Mouse (Mus musculus) stomach, postnatal 0 days (tissue): ENCODE measurements at regions not wholly inside any gene's neighbourhood (a gene's known extent, or its start where the extent isn't known, plus 50 kb on each side); places are given as distances from the start of the nearest gene placed in this dataset.

Experiments
- ATAC-seq: fragments of 200-750 bp; cut with Nextera tagmentation; 2 replicates; pipeline ENCODE4 v1.8.0; 2017; ENCODE audit not compliant: low FRiP score, low TSS enrichment
- DNase-seq: peaks from one replicate; pipeline ENCODE4 v3.0.0-alpha.2; 2016; ENCODE audit warnings: low spot score
- H3K27ac ChIP-seq: fragments of 300-500 bp; sonication (generic); replicated peaks from 2 replicates; pipeline ENCODE4 v1.5.1; 2014; ENCODE audit warnings: mild to moderate bottlenecking, control low read depth
- H3K27me3 ChIP-seq: fragments of 300-500 bp; sonication (generic); 2 replicates; pipeline ENCODE4 v1.6.1; 2014; ENCODE audit warnings: low read length; ENCODE audit not compliant: control insufficient read depth, insufficient read depth
- H3K36me3 ChIP-seq: fragments of 300-500 bp; sonication (generic); 2 replicates; pipeline ENCODE4 v1.6.1; 2014; ENCODE audit warnings: low read length, mixed read lengths; ENCODE audit not compliant: control insufficient read depth, insufficient read depth
- H3K4me1 ChIP-seq: fragments of 300-500 bp; sonication (generic); replicated peaks from 2 replicates; pipeline ENCODE4 v1.6.1; 2014; ENCODE audit warnings: antibody characterized with exemption; ENCODE audit not compliant: control insufficient read depth, insufficient read depth
- H3K4me2 ChIP-seq: fragments of 300-500 bp; sonication (generic); replicated peaks from 2 replicates; pipeline ENCODE4 v1.6.1; 2014; ENCODE audit warnings: low read depth, mild to moderate bottlenecking, control low read depth, moderate library complexity
- H3K4me3 ChIP-seq: fragments of 300-500 bp; sonication (generic); 2 replicates; pipeline ENCODE4 v1.5.1; 2014; ENCODE audit warnings: low read depth, low read length, control low read depth
- H3K9ac ChIP-seq: fragments of 300-500 bp; sonication (generic); 2 replicates; pipeline ENCODE4 v1.6.1; 2014; ENCODE audit warnings: mild to moderate bottlenecking, low read length, control low read depth, mixed read lengths
- H3K9me3 ChIP-seq: fragments of 300-500 bp; sonication (generic); 2 replicates; pipeline ENCODE4 v1.6.1; 2016; ENCODE audit warnings: low read length; ENCODE audit not compliant: control insufficient read depth
- CTCF ChIP-seq: IDR thresholded peaks from 2 replicates; pipeline ENCODE4 v1.5.1; 2016; ENCODE audit warnings: antibody characterized with exemption, low read depth, mild to moderate bottlenecking, moderate library complexity
- EP300 ChIP-seq: optimal IDR thresholded peaks from 2 replicates; pipeline ENCODE3; 2016; ENCODE audit warnings: antibody characterized with exemption
- whole genome bisulfite sequencing: fragments of 180-500 bp; shearing (Covaris S2); extraction: QIAGEN DNeasy Blood & Tissue Kit; methylation state at CpG from one replicate; pipeline ENCODE4 v1.1.7; 2014; 5-methylcytosine and 5-hydroxymethylcytosine counted together

DNA sequence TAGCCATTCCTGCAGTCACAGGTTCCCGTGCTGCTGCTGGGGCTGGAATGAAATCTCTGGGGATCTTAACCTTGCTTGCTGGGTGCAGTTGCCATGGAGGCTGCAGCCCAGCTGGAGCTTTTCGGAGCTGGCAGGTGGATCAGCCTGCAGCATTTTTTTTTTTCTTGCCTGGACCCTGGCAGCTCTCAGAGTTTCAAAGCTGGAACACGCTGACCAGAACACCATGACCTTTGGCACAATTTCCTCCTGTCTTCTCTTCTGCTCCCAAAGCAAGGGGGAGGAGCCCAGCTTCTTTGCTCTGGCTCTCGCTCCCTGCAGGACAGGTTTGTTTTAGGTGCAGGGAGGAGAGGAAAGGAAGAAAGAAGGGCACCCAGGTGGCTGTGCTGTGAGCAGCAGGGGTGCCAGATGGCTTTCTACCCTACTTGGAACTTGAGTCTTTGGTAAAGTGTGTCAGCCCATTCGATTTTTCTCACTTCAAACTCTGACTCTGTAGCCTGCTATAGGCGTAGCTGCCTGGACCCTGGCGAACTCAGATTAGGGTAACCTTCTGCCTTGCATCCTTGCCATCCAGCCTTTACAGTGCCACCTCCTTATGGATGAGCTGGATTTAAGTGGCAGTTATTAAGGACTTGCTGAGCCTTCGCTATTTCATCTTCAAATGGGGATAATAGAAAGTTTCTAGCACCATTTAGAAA, 1372.6 kb upstream of the A1bg start:
- Histone ChIP-seq H3K4me1 (no peaks in the 10 kb centered on the region; the same call in 1 of the 2 replicates), H3K4me2 (peak overlapping the region; percentile 34), H3K36me3 (no peaks in the 10 kb centered on the region), H3K4me3 (no peak overlapping the region), H3K9me3 (no peaks in the 10 kb centered on the region), H3K27me3 (no peaks in the 10 kb centered on the region), H3K9ac (peak overlapping the region; percentile 23; the same call in 1 of the 2 replicates), H3K27ac (peak overlapping the region; percentile 79)
- DNase-seq (peak; percentile 64), ATAC-seq (peak; percentile 80)
- 33% methylated on average over 8 of the region's 8 CpGs for WGBS
- TF ChIP-seq EP300: no peak
- TF ChIP-seq CTCF: peak; percentile 23

DNA sequence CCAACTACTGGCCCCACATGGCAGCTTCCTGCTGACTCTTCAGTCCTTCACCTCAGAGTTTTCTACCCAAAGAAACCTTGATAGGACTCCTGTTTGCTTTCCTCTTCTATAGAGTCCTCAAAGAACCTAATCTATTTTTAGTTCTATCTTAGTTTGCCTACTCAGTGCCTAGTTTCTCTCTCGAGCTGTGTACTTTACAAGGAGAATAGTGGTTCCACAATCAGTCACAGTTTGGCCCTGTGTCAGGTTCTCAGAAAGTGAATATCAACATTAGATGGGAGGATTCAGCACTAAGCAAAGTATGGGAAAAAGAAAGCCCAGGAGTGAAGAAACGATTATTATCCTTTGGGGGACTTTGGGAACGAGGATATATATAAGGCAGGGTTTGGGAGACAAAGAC, 1372.0 kb upstream of the A1bg start:
- ATAC-seq: peak; percentile 68

DNA sequence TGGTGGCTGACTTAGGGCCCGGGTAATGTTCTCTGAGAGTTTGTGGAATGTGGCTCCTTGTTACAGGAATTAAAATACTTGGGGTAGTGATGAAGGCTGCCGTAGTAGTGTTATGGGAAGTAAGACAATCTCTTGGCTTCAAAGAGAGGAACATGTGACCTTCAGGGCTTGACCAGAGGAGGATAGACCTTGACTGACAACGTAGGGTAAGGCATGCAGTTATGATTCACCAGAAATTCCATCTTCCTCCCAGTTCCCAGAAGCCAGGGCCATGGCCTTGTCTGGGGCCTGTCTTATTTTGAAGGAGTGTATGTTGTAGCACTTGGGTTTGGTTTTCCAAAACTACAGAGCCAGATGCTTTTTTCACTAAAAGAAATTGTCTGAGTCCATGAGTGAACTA, 1370.1 kb upstream of the A1bg start:
- 84% methylated on average over 3 of the region's 3 CpGs for WGBS
- H3K9ac ChIP-seq: no peak overlapping the region
- H3K4me1 ChIP-seq: no peaks in the 10 kb centered on the region; the same call in 1 of the 2 replicates
- H3K36me3 ChIP-seq: no peaks in the 10 kb centered on the region
- no peaks in the 10 kb centered on the region for H3K27me3 ChIP-seq
- ATAC-seq: no peak
- no peaks in the 10 kb centered on the region for H3K9me3 ChIP-seq
- H3K4me3 ChIP-seq: no peak overlapping the region
- TF ChIP-seq EP300 (no peak), CTCF (no peak)
- H3K27ac ChIP-seq: no peak overlapping the region
- DNase-seq: no peak
- H3K4me2 ChIP-seq: no peak overlapping the region

More for the DNA sequence above, 1372.0 kb upstream of the A1bg start:
- TF ChIP-seq CTCF (no peak), EP300 (no peak)
- peak overlapping the region; percentile 79 for H3K27ac ChIP-seq
- 6% methylated on average over 3 of the region's 3 CpGs for WGBS
- DNase-seq: peak; percentile 27
- no peaks in the 10 kb centered on the region; the same call in 1 of the 2 replicates for H3K4me1 ChIP-seq
- no peaks in the 10 kb centered on the region for H3K27me3 ChIP-seq
- H3K4me2 ChIP-seq: peak overlapping the region; percentile 34
- H3K36me3 ChIP-seq: no peaks in the 10 kb centered on the region
- no peaks in the 10 kb centered on the region for H3K9me3 ChIP-seq
- H3K4me3 ChIP-seq: no peak overlapping the region
- peak overlapping the region; percentile 23; the same call in 1 of the 2 replicates for H3K9ac ChIP-seq

DNA sequence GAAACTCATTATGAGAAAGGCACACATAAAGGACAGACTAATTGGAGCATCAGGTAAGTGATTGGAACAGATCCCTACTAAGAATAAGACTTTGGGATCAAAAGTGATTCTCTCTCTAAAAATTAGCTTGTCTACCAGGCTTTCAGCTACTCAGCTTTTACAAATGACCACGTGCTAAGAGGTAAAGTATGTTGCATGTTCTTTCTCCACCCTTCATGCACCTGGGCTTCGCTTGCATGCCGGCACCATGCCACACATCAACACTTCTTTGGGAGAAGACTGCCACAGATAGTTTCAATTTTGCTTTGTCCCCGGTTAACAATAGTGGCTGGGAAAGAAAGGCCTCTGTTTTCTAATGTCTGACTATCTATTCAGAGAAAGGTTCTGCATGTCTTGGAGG, 1367.9 kb upstream of the A1bg start:
- TF ChIP-seq EP300 (no peak), CTCF (no peak)
- no peak overlapping the region for H3K4me2 ChIP-seq
- no peak overlapping the region for H3K4me3 ChIP-seq
- H3K4me1 ChIP-seq: no peaks in the 10 kb centered on the region; the same call in 1 of the 2 replicates
- H3K9me3 ChIP-seq: no peaks in the 10 kb centered on the region
- DNase-seq (no peak), ATAC-seq (no peak)
- H3K36me3 ChIP-seq: no peaks in the 10 kb centered on the region
- no peak overlapping the region for H3K9ac ChIP-seq
- WGBS: 84% methylated on average over 4 of the region's 4 CpGs
- H3K27me3 ChIP-seq: no peaks in the 10 kb centered on the region
- no peak overlapping the region for H3K27ac ChIP-seq

DNA sequence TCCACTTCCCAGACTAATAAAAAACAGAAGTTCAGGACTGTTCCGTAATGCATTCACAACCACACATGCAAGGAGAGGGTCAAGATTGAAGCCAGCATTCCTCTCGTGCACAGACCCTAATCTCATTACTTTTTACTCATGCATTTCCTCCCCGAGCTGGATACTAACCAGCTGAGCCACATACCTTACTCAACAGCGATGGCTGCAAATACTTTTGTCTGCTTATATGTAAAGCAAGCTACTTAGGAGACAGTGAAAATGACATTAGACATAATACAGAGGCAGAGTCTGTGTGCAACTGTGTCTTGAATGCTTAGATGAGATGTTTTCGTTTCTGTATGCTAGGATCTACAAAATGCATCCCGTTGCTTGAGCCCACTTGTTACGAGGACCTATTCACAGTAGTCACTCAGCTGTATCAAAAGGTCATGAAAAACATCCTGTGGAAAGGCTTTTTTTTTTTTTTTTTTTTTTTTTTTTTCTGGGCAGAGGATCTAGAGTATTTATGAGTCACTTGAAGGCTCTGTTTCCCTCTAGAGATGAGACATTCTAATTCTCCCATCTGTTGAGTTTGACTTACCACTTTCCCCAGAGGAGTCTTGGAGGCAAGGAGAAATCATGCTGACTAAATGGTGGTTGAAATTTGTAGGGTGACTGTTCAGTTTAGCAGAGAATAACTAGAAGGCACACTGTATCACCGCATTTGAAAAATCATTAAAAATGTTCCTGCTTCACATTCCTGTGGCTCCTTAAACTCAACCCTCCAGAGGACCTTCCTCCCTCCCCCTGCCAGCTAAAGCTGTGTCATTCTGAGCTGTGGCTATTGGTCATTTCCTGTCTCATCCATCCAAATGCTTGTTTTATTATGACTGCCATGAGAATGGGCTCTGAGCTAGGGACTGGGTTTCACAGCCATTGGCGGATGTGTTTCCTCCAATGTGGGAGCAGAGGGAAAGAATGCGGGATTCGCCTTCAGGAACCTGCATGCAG, 1364.1 kb upstream of the A1bg start:
- TF ChIP-seq CTCF (no peak), EP300 (no peak)
- Histone ChIP-seq H3K27me3 (no peaks in the 10 kb centered on the region), H3K9ac (no peak overlapping the region), H3K4me1 (no peaks in the 10 kb centered on the region; the same call in 1 of the 2 replicates), H3K4me3 (no peak overlapping the region), H3K9me3 (no peaks in the 10 kb centered on the region), H3K4me2 (no peak overlapping the region), H3K36me3 (no peaks in the 10 kb centered on the region), H3K27ac (no peak overlapping the region)
- WGBS: 54% methylated on average over 11 of the region's 11 CpGs
- no peak for DNase-seq
- ATAC-seq: no peak
